Mouse (Mus musculus) embryonic facial prominence, embryonic 13.5 days (tissue): Measurements from ENCODE around the gene Gm40460. TPM values are rescaled to one million over a fixed set of nuclear protein-coding genes. Genes with fewer than 3 reads are reported as not detected.

Experiments
- polyA plus RNA-seq: library from polyadenylated mRNA; unstranded; fragments of >200 nt; fragmentation: Nextera tagmentation; extraction: Ambion mirVana; gene quantifications from 2 replicates; pipeline ENCODE4 v1.2.1, GENCODE M21; 2015

Gene Gm40460
- polyA plus RNA-seq, 1 experiment from 2014 or later = not detected

Other genes starting within 250 kb of the Gm40460 start
- gene Mob2, start 180.0 kb downstream of the Gm40460 start, polyA plus RNA-seq = 66.1 and 69.2 TPM in 2 replicates
- 2.4 and 2.6 TPM in 2 replicates for gene Dusp8, start 145.2 kb downstream of the Gm40460 start, polyA plus RNA-seq
- not detected in 2 replicates for gene Gm45618, start 120.3 kb downstream of the Gm40460 start, polyA plus RNA-seq
- gene Gm39115, start 105.0 kb downstream of the Gm40460 start, polyA plus RNA-seq = not detected in 2 replicates
- gene Gm45337, start 96.5 kb downstream of the Gm40460 start, polyA plus RNA-seq = not detected in 2 replicates
- gene Gm29735, start 84.0 kb downstream of the Gm40460 start, polyA plus RNA-seq = not detected in 2 replicates
- not detected in 2 replicates for gene Gm4553, start 75.3 kb downstream of the Gm40460 start, polyA plus RNA-seq
- gene Krtap5-2, start 65.1 kb downstream of the Gm40460 start, polyA plus RNA-seq = not detected in 2 replicates
- not detected in 2 replicates for gene Gm10153, start 50.7 kb downstream of the Gm40460 start, polyA plus RNA-seq
- gene Krtap5-3, start 39.7 kb downstream of the Gm40460 start, polyA plus RNA-seq = not detected in 2 replicates
- not detected in 2 replicates for gene Gm7579, start 29.2 kb downstream of the Gm40460 start, polyA plus RNA-seq
- not detected in 2 replicates for gene Krtap5-5, start 11.1 kb downstream of the Gm40460 start, polyA plus RNA-seq
- gene Gm2431, start 17.3 kb upstream of the Gm40460 start, polyA plus RNA-seq = not detected in 2 replicates
- gene Gm4559, start 33.3 kb upstream of the Gm40460 start, polyA plus RNA-seq = not detected in 2 replicates
- not detected in 2 replicates for gene Krtap5-1, start 56.0 kb upstream of the Gm40460 start, polyA plus RNA-seq
- not detected in 2 replicates for gene Krtap5-4, start 62.5 kb upstream of the Gm40460 start, polyA plus RNA-seq
- 2.5 and 3.3 TPM in 2 replicates for gene Ifitm10, start 132.7 kb upstream of the Gm40460 start, polyA plus RNA-seq
- gene Gm49369, start 141.6 kb upstream of the Gm40460 start, polyA plus RNA-seq = not detected in 2 replicates
- 210 and 222 TPM in 2 replicates for gene Ctsd, start 147.0 kb upstream of the Gm40460 start, polyA plus RNA-seq
- gene Syt8, start 193.8 kb upstream of the Gm40460 start, polyA plus RNA-seq = 0.37 and 0.66 TPM in 2 replicates
- 7.7 and 8.4 TPM in 2 replicates for gene Tnni2, start 200.7 kb upstream of the Gm40460 start, polyA plus RNA-seq
- gene Lsp1, start 219.7 kb upstream of the Gm40460 start, polyA plus RNA-seq = 28.5 and 29.2 TPM in 2 replicates